Mouse (Mus musculus) MEL (cell line): Measurements from ENCODE around the gene Bmp6.

Source experiments
- CTCF ChIP-seq, 3 experiments: IDR thresholded peaks in 2 of 3; conservative IDR thresholded peaks in 1 of 3; 2 replicates each; pipeline ENCODE4 v1.5.1; 2011 to 2012; ENCODE audit warnings: low read length in 3 of 3, low read depth in 2 of 3, mild to moderate bottlenecking in 2 of 3, improper control_type of control experiment in 1 of 3, inconsistent platforms in 1 of 3, mixed read lengths in 1 of 3, moderate library complexity in 1 of 3; ENCODE audit not compliant: control insufficient read depth in 1 of 3, insufficient read depth in 1 of 3, poor library complexity in 1 of 3, severe bottlenecking in 1 of 3
- HCFC1 ChIP-seq: IDR thresholded peaks from 2 replicates; pipeline ENCODE4 v1.6.1; 2012; ENCODE audit warnings: low read depth, mild to moderate bottlenecking, inconsistent platforms, low read length, improper control_type of control experiment, moderate library complexity
- POLR2A ChIP-seq, 2 experiments: IDR thresholded peaks; 2 replicates each; pipeline ENCODE4 v1.6.1; 2011 to 2012; ENCODE audit warnings: low read length in 2 of 2, mild to moderate bottlenecking in 2 of 2, control low read depth in 1 of 2, improper control_type of control experiment in 1 of 2, low read depth in 1 of 2, moderate library complexity in 1 of 2; ENCODE audit not compliant: control insufficient read depth in 1 of 2, insufficient read depth in 1 of 2, poor library complexity in 1 of 2
- USF1 ChIP-seq: IDR thresholded peaks from 2 replicates; pipeline ENCODE4 v1.6.1; 2014; ENCODE audit warnings: low read depth, mild to moderate bottlenecking, inconsistent platforms, low read length, improper control_type of control experiment, moderate library complexity
- ZC3H11A ChIP-seq: IDR thresholded peaks from 2 replicates; pipeline ENCODE4 v1.6.1; 2012; ENCODE audit warnings: low read depth, mild to moderate bottlenecking, inconsistent platforms, low read length, improper control_type of control experiment

- no peak for TF ChIP-seq POLR2A (IDR thresholded peaks at IDR 0.05; ENCODE audit: control insufficient read depth in 1 of 2, insufficient read depth in 1 of 2, low read depth in 1 of 2, low read length in 2 of 2, poor library complexity in 1 of 2)
- no peak for TF ChIP-seq CTCF (IDR thresholded peaks at IDR 0.05 in 2 of 3, conservative IDR thresholded peaks at IDR 0.05 in 1 of 3; ENCODE audit: control insufficient read depth in 1 of 3, insufficient read depth in 1 of 3, low read depth in 2 of 3, low read length in 3 of 3, poor library complexity in 1 of 3, severe bottlenecking in 1 of 3)
- TF ChIP-seq HCFC1 = no peak
- TF ChIP-seq USF1 = no peak
- TF ChIP-seq ZC3H11A = no peak
Measured at GRCm38 (mm10) chr13:38486767-38487166, 141.9 kb downstream of the Bmp6 start.
